8 mouse cellular contexts compared by ENCODE assay signal in genomic region chr7:16784498-16784976, GRCm38 (mm10). TPM values are rescaled to one million over a fixed set of nuclear protein-coding genes. Genes with fewer than 3 reads are reported as not detected.
A peak's percentile ranks its signal among the peaks of the same experiment; 100 is the strongest.
DNase-seq lines count a peak whose midpoint lies in the region; ATAC-seq and TF ChIP-seq lines count a peak whose summit lies in the region.

No protein-coding gene starts in this region.

- TF ChIP-seq CTCF in midbrain, postnatal 0 days (IDR thresholded peaks at IDR 0.05): no peak

- H3K4me1 ChIP-seq in midbrain, embryonic 10.5 days: peaks cover 47% of the 10 kb centered on the region
- H3K4me1 ChIP-seq in midbrain, postnatal 0 days (ENCODE audit: insufficient read depth, low read length): no peaks in the 10 kb centered on the region
- peaks cover 24% of the 10 kb centered on the region for H3K4me1 ChIP-seq in limb, embryonic 14.5 days (ENCODE audit: control insufficient read depth, insufficient read depth, low read length)

- peaks cover 46% of the 10 kb centered on the region for H3K36me3 ChIP-seq in midbrain, embryonic 10.5 days
- no peaks in the 10 kb centered on the region for H3K36me3 ChIP-seq in midbrain, postnatal 0 days (ENCODE audit: insufficient read depth, low read length)
- no peaks in the 10 kb centered on the region; the same call in 1 of the 2 replicates for H3K36me3 ChIP-seq in limb, embryonic 14.5 days (ENCODE audit: control insufficient read depth, insufficient read depth, low read length)

- DNase-seq in midbrain, embryonic 10.5 days (ENCODE audit: low spot score): no peak
- no peak for DNase-seq in midbrain, postnatal 0 days (ENCODE audit: low spot score)
- DNase-seq in limb, embryonic 14.5 days (ENCODE audit: low spot score): no peak
- DNase-seq in spleen, adult 12 weeks (ENCODE audit: low spot score): peak; percentile 18
- no peak for DNase-seq in embryo, embryonic 10.5 days (ENCODE audit: low spot score)
- DNase-seq in right cerebral cortex, postnatal 36 days (ENCODE audit: low spot score in 2 of 2): no peak

- 80% methylated on average over 10 of the region's 10 CpGs for WGBS in midbrain, embryonic 10.5 days
- 70% methylated on average over 10 of the region's 10 CpGs for WGBS in midbrain, postnatal 0 days
- WGBS in limb, embryonic 14.5 days: 72% methylated on average over 10 of the region's 10 CpGs

- ATAC-seq in midbrain, postnatal 0 days (ENCODE audit: low FRiP score): no peak
- ATAC-seq in erythroblast, adult 5-6 weeks (replicated peaks; ENCODE audit: low FRiP score, poor library complexity, severe bottlenecking): peak; percentile 27; the same call in 1 of the 2 replicates
- no peak for ATAC-seq in limb, embryonic 14.5 days (ENCODE audit: low FRiP score, low read depth)
- no peak for ATAC-seq in frontal cortex, adult (ENCODE audit: low TSS enrichment)

- no peak for TF ChIP-seq POLR2A in limb, embryonic 14.5 days (IDR thresholded peaks at IDR 0.05; ENCODE audit: borderline replicate concordance, extremely low read depth, insufficient read depth, insufficient read length)

- H3K4me3 ChIP-seq in midbrain, embryonic 10.5 days: peak overlapping the region; percentile 75
- no peak overlapping the region for H3K4me3 ChIP-seq in midbrain, postnatal 0 days (ENCODE audit: low read depth, low read length)
- peak overlapping the region; percentile 63; the same call in 1 of the 2 replicates for H3K4me3 ChIP-seq in limb, embryonic 14.5 days (replicated peaks; ENCODE audit: low read length)

- no peaks in the 10 kb centered on the region for H3K9me3 ChIP-seq in midbrain, embryonic 10.5 days (replicated peaks)
- H3K9me3 ChIP-seq in midbrain, postnatal 0 days (ENCODE audit: low read length): no peaks in the 10 kb centered on the region
- no peaks in the 10 kb centered on the region for H3K9me3 ChIP-seq in limb, embryonic 14.5 days (ENCODE audit: control insufficient read depth, low read length)

- H3K4me2 ChIP-seq in midbrain, postnatal 0 days (ENCODE audit: low read depth, low read length, poor library complexity, severe bottlenecking): no peak overlapping the region
- H3K4me2 ChIP-seq in limb, embryonic 14.5 days (replicated peaks; ENCODE audit: low read depth, low read length, severe bottlenecking): peak overlapping the region; percentile 98; the same call in 1 of the 2 replicates

- H3K27me3 ChIP-seq in midbrain, embryonic 10.5 days (ENCODE audit: low read depth, poor library complexity, severe bottlenecking): no peaks in the 10 kb centered on the region
- no peaks in the 10 kb centered on the region for H3K27me3 ChIP-seq in midbrain, postnatal 0 days (ENCODE audit: insufficient read depth, low read length)
- no peaks in the 10 kb centered on the region for H3K27me3 ChIP-seq in limb, embryonic 14.5 days (ENCODE audit: control insufficient read depth, insufficient read depth, low read length)

- peak overlapping the region; percentile 52; the same call in 1 of the 2 replicates for H3K27ac ChIP-seq in midbrain, embryonic 10.5 days (replicated peaks)
- no peak overlapping the region for H3K27ac ChIP-seq in midbrain, postnatal 0 days (ENCODE audit: low read depth, low read length)
- no peak overlapping the region for H3K27ac ChIP-seq in limb, embryonic 14.5 days (replicated peaks; ENCODE audit: low read depth, low read length)

- H3K9ac ChIP-seq in midbrain, postnatal 0 days (replicated peaks; ENCODE audit: low read length, poor library complexity, severe bottlenecking): no peak overlapping the region
- no peak overlapping the region for H3K9ac ChIP-seq in limb, embryonic 14.5 days (ENCODE audit: low read depth, low read length, severe bottlenecking)

RNA-seq across cellular contexts. Expression of gene Slc1a5, which starts 3.4 kb away (rescaled TPM):
- polyA plus RNA-seq in midbrain, embryonic 10.5 days (2016; fragmentation: Nextera tagmentation; extraction: Ambion mirVana): 40.1 and 40.4 TPM in 2 replicates
- total RNA-seq in midbrain, postnatal 0 days (2014; rRNA removed): 15.2 and 20.1 TPM in 2 replicates
- polyA plus RNA-seq in midbrain, postnatal 0 days (2015; fragmentation: Nextera tagmentation; extraction: Ambion mirVana): 8.9 and 9.2 TPM in 2 replicates
- 655 and 701 TPM in 2 replicates for total RNA-seq in erythroblast, adult 5-6 weeks (2015; ENCODE audit: low replicate concordance)
- total RNA-seq in erythroblast, adult 5-6 weeks (2017; ENCODE audit: low replicate concordance): 713 and 810 TPM in 2 replicates
- 80.3 and 96.1 TPM in 2 replicates for polyA plus RNA-seq in limb, embryonic 14.5 days (2012; rRNA removed)
- polyA plus RNA-seq in limb, embryonic 14.5 days (2014; fragmentation: Nextera tagmentation; extraction: Ambion mirVana): 21.7 and 24.4 TPM in 2 replicates

RNA-seq across cellular contexts. Expression of gene Strn4, which starts 31.2 kb away (rescaled TPM):
- polyA plus RNA-seq in midbrain, embryonic 10.5 days (2016; fragmentation: Nextera tagmentation; extraction: Ambion mirVana): 108 and 137 TPM in 2 replicates
- 252 and 291 TPM in 2 replicates for total RNA-seq in midbrain, postnatal 0 days (2014; rRNA removed)
- 156 and 165 TPM in 2 replicates for polyA plus RNA-seq in midbrain, postnatal 0 days (2015; fragmentation: Nextera tagmentation; extraction: Ambion mirVana)
- total RNA-seq in erythroblast, adult 5-6 weeks (2015; ENCODE audit: low replicate concordance): 21.5 and 22.4 TPM in 2 replicates
- 34.3 and 69.7 TPM in 2 replicates for total RNA-seq in erythroblast, adult 5-6 weeks (2017; ENCODE audit: low replicate concordance)
- 197 and 280 TPM in 2 replicates for polyA plus RNA-seq in limb, embryonic 14.5 days (2012; rRNA removed)
- 109 and 137 TPM in 2 replicates for polyA plus RNA-seq in limb, embryonic 14.5 days (2014; fragmentation: Nextera tagmentation; extraction: Ambion mirVana)

RNA-seq across cellular contexts. Expression of gene Fkrp, which starts 32.0 kb away (rescaled TPM):
- 28.3 and 32.9 TPM in 2 replicates for polyA plus RNA-seq in midbrain, embryonic 10.5 days (2016; fragmentation: Nextera tagmentation; extraction: Ambion mirVana)
- 81.4 and 85.9 TPM in 2 replicates for total RNA-seq in midbrain, postnatal 0 days (2014; rRNA removed)
- polyA plus RNA-seq in midbrain, postnatal 0 days (2015; fragmentation: Nextera tagmentation; extraction: Ambion mirVana): 50.0 and 53.5 TPM in 2 replicates
- 2.5 and 4.2 TPM in 2 replicates for total RNA-seq in erythroblast, adult 5-6 weeks (2015; ENCODE audit: low replicate concordance)
- 3.1 and 8.0 TPM in 2 replicates for total RNA-seq in erythroblast, adult 5-6 weeks (2017; ENCODE audit: low replicate concordance)
- polyA plus RNA-seq in limb, embryonic 14.5 days (2012; rRNA removed): 29.9 and 37.6 TPM in 2 replicates
- 26.9 and 32.6 TPM in 2 replicates for polyA plus RNA-seq in limb, embryonic 14.5 days (2014; fragmentation: Nextera tagmentation; extraction: Ambion mirVana)

RNA-seq across cellular contexts. Expression of gene Ap2s1, which starts 46.3 kb away (rescaled TPM):
- 278 and 281 TPM in 2 replicates for polyA plus RNA-seq in midbrain, embryonic 10.5 days (2016; fragmentation: Nextera tagmentation; extraction: Ambion mirVana)
- total RNA-seq in midbrain, postnatal 0 days (2014; rRNA removed): 516 and 573 TPM in 2 replicates
- 556 and 589 TPM in 2 replicates for polyA plus RNA-seq in midbrain, postnatal 0 days (2015; fragmentation: Nextera tagmentation; extraction: Ambion mirVana)
- total RNA-seq in erythroblast, adult 5-6 weeks (2015; ENCODE audit: low replicate concordance): 46.5 and 57.5 TPM in 2 replicates
- 19.8 and 25.9 TPM in 2 replicates for total RNA-seq in erythroblast, adult 5-6 weeks (2017; ENCODE audit: low replicate concordance)
- polyA plus RNA-seq in limb, embryonic 14.5 days (2012; rRNA removed): 271 and 297 TPM in 2 replicates
- polyA plus RNA-seq in limb, embryonic 14.5 days (2014; fragmentation: Nextera tagmentation; extraction: Ambion mirVana): 271 and 295 TPM in 2 replicates

RNA-seq across cellular contexts. Expression of gene Prkd2, which starts 58.2 kb away (rescaled TPM):
- polyA plus RNA-seq in midbrain, embryonic 10.5 days (2016; fragmentation: Nextera tagmentation; extraction: Ambion mirVana): 11.1 and 11.8 TPM in 2 replicates
- total RNA-seq in midbrain, postnatal 0 days (2014; rRNA removed): 3.2 and 4.9 TPM in 2 replicates
- polyA plus RNA-seq in midbrain, postnatal 0 days (2015; fragmentation: Nextera tagmentation; extraction: Ambion mirVana): 3.9 TPM in 2 replicates
- total RNA-seq in erythroblast, adult 5-6 weeks (2015; ENCODE audit: low replicate concordance): 4.6 and 18.8 TPM in 2 replicates
- total RNA-seq in erythroblast, adult 5-6 weeks (2017; ENCODE audit: low replicate concordance): 2.5 and 5.1 TPM in 2 replicates
- 35.9 and 48.9 TPM in 2 replicates for polyA plus RNA-seq in limb, embryonic 14.5 days (2012; rRNA removed)
- polyA plus RNA-seq in limb, embryonic 14.5 days (2014; fragmentation: Nextera tagmentation; extraction: Ambion mirVana): 19.2 and 22.1 TPM in 2 replicates
